In genomic region chr16:51795003-51795402, GRCm38 (mm10) we compare ENCODE assay signal across 36 mouse cellular contexts.
"Had no signal": no experiment of that assay in that cellular context is flagged by ENCODE, and none has a peak within 500 bp of the region (broad histone marks: within the 10 kb centered on the region; RNA-seq: fewer than 3 reads in every experiment).

No protein-coding gene starts in this region.

- H3K27me3 ChIP-seq: heart, embryonic 12.5 days; heart, embryonic 13.5 days; heart, embryonic 15.5 days; hindbrain, embryonic 12.5 days; hindbrain, embryonic 13.5 days; hindbrain, embryonic 15.5 days; intestine, embryonic 15.5 days; kidney, embryonic 15.5 days had no signal

- ATAC-seq: hindbrain, embryonic 16.5 days; hindbrain, postnatal 0 days; inflammation-experienced regulatory T-cells, adult 6 months; intestine, embryonic 15.5 days; intestine, embryonic 16.5 days; intestine, postnatal 0 days had no signal

- H3K4me2 ChIP-seq: heart, embryonic 11.5 days; heart, embryonic 12.5 days; heart, embryonic 13.5 days; heart, embryonic 15.5 days; hindbrain, embryonic 12.5 days; hindbrain, embryonic 13.5 days; hindbrain, embryonic 14.5 days; hindbrain, embryonic 15.5 days; intestine, embryonic 15.5 days; kidney, embryonic 15.5 days had no signal

- H3K4me1 ChIP-seq: heart, embryonic 10.5 days; heart, embryonic 12.5 days; heart, embryonic 13.5 days; heart, embryonic 15.5 days; hindbrain, embryonic 10.5 days; hindbrain, embryonic 12.5 days; hindbrain, embryonic 13.5 days; hindbrain, embryonic 15.5 days; intestine, embryonic 15.5 days; kidney, embryonic 15.5 days had no signal

- H3K9me3 ChIP-seq: heart, embryonic 10.5 days; heart, embryonic 12.5 days; heart, embryonic 13.5 days; heart, embryonic 15.5 days; hindbrain, embryonic 10.5 days; hindbrain, embryonic 12.5 days; hindbrain, embryonic 13.5 days; hindbrain, embryonic 15.5 days; intestine, embryonic 15.5 days; kidney, embryonic 15.5 days had no signal

- H3K9ac ChIP-seq: heart, embryonic 12.5 days; heart, embryonic 13.5 days; heart, embryonic 15.5 days; hindbrain, embryonic 12.5 days; hindbrain, embryonic 13.5 days; hindbrain, embryonic 14.5 days; hindbrain, embryonic 15.5 days; intestine, embryonic 15.5 days; kidney, embryonic 15.5 days had no signal

- H3K27ac ChIP-seq: heart, embryonic 10.5 days; heart, embryonic 13.5 days; heart, embryonic 15.5 days; hindbrain, embryonic 10.5 days; hindbrain, embryonic 12.5 days; hindbrain, embryonic 13.5 days; hindbrain, embryonic 14.5 days; hindbrain, embryonic 15.5 days; hindbrain, postnatal 0 days; intestine, embryonic 15.5 days; kidney, embryonic 15.5 days; kidney, postnatal 0 days; layer of hippocampus, adult 2 months; left cerebral cortex, adult 2 months had no signal

- DNase-seq: heart, postnatal 10 days; heart, postnatal 14 days; heart, postnatal 36 days; heart, postnatal 4 days; kidney, adult 11 months; kidney, adult 18-20 months; kidney, adult 2 months; kidney, adult 8-10 months; kidney, adult 9 months; kidney, postnatal 10 days; kidney, postnatal 14 days; kidney, postnatal 25 days; kidney, postnatal 36 days; kidney, postnatal 4 days; layer of hippocampus, adult 9-11 months; layer of hippocampus, postnatal 36 days had no signal

- H3K4me3 ChIP-seq: heart, embryonic 10.5 days; heart, embryonic 12.5 days; heart, embryonic 13.5 days; heart, embryonic 15.5 days; hindbrain, embryonic 10.5 days; hindbrain, embryonic 12.5 days; hindbrain, embryonic 13.5 days; hindbrain, embryonic 15.5 days; intestine, embryonic 15.5 days; kidney, embryonic 15.5 days; layer of hippocampus, adult 2 months; left cerebral cortex, adult 2 months had no signal

- H3K36me3 ChIP-seq: heart, embryonic 10.5 days; heart, embryonic 12.5 days; heart, embryonic 13.5 days; heart, embryonic 15.5 days; hindbrain, embryonic 10.5 days; hindbrain, embryonic 12.5 days; hindbrain, embryonic 13.5 days; hindbrain, embryonic 15.5 days; intestine, embryonic 15.5 days; kidney, embryonic 15.5 days had no signal
